Mouse (Mus musculus): ENCODE measurements around the gene Vmn2r13. TPM values are rescaled to one million over a fixed set of nuclear protein-coding genes. Genes with fewer than 3 reads are reported as not detected.

Vmn2r13 gene
- total and polyA plus RNA-seq, 2 experiments: not detected

- 73% methylated on average over 2 of the region's 2 CpGs for WGBS
- Histone ChIP-seq H3K4me3 (ENCODE audit: insufficient read depth, low read depth, low read length) (no peak overlapping the region), H3K36me3 (ENCODE audit: control insufficient read depth, insufficient read depth, low read length) (no peaks in the 10 kb centered on the region), H3K9ac (ENCODE audit: low read depth, low read length) (no peak overlapping the region), H3K27ac (replicated peaks; ENCODE audit: insufficient read depth, low read depth, low read length) (no peak overlapping the region), H3K4me1 (ENCODE audit: control insufficient read depth, insufficient read depth, low read length) (no peaks in the 10 kb centered on the region), H3K27me3 (ENCODE audit: control insufficient read depth, insufficient read depth, low read length) (no peaks in the 10 kb centered on the region), H3K79me2 (ENCODE audit: control insufficient read depth, insufficient read depth, low read length) (no peaks in the 10 kb centered on the region)
- DNase-seq (ENCODE audit: extremely low read depth, low read depth, low spot score): peak; percentile 15
- no peak for TF ChIP-seq POLR2A (IDR thresholded peaks at IDR 0.05; ENCODE audit: extremely low read depth, insufficient read depth, low read length)
- TF ChIP-seq CTCF (IDR thresholded peaks at IDR 0.05; ENCODE audit: low read depth, low read length): peak; percentile 17; the same call in 1 of the 2 replicates
Observed at GRCm38 (mm10) chr5:109139546-109139945, 52.5 kb downstream of the Vmn2r13 start.

- H3K79me2 ChIP-seq (ENCODE audit: control insufficient read depth, insufficient read depth, low read length): no peaks in the 10 kb centered on the region
- no peak overlapping the region for H3K9ac ChIP-seq (ENCODE audit: low read depth, low read length)
- H3K27ac ChIP-seq (replicated peaks; ENCODE audit: insufficient read depth, low read depth, low read length): no peak overlapping the region
- TF ChIP-seq CTCF (IDR thresholded peaks at IDR 0.05; ENCODE audit: low read depth, low read length): no peak
- TF ChIP-seq POLR2A (IDR thresholded peaks at IDR 0.05; ENCODE audit: extremely low read depth, insufficient read depth, low read length): no peak
- H3K4me3 ChIP-seq (ENCODE audit: insufficient read depth, low read depth, low read length): no peak overlapping the region
- DNase-seq (ENCODE audit: extremely low read depth, low read depth, low spot score): no peak
- H3K36me3 ChIP-seq (ENCODE audit: control insufficient read depth, insufficient read depth, low read length): no peaks in the 10 kb centered on the region
- 68% methylated on average over 2 of the region's 2 CpGs for WGBS
- H3K4me1 ChIP-seq (ENCODE audit: control insufficient read depth, insufficient read depth, low read length): no peaks in the 10 kb centered on the region
- no peaks in the 10 kb centered on the region for H3K27me3 ChIP-seq (ENCODE audit: control insufficient read depth, insufficient read depth, low read length)
Observed at GRCm38 (mm10) chr5:109136731-109137130, 55.3 kb downstream of the Vmn2r13 start.

Other genes starting within 250 kb of the Vmn2r13 start
- gene Vmn2r10, start 185.7 kb downstream of the Vmn2r13 start, total RNA-seq (2014; rRNA removed): not detected in 2 replicates
- not detected in 2 replicates for gene Vmn2r10, start 185.7 kb downstream of the Vmn2r13 start, polyA plus RNA-seq (2012; rRNA removed)
- not detected in 2 replicates for gene Vmn2r11, start 132.6 kb downstream of the Vmn2r13 start, total RNA-seq (2014; rRNA removed)
- gene Vmn2r11, start 132.6 kb downstream of the Vmn2r13 start, polyA plus RNA-seq (2012; rRNA removed): not detected in 2 replicates
- gene Vmn2r12, start 94.2 kb downstream of the Vmn2r13 start, total RNA-seq (2014; rRNA removed): not detected in 2 replicates
- not detected in 2 replicates for gene Vmn2r12, start 94.2 kb downstream of the Vmn2r13 start, polyA plus RNA-seq (2012; rRNA removed)
- gene Vmn2r14, start 32.5 kb upstream of the Vmn2r13 start, total RNA-seq (2014; rRNA removed): not detected in 2 replicates
- gene Vmn2r14, start 32.5 kb upstream of the Vmn2r13 start, polyA plus RNA-seq (2012; rRNA removed): not detected in 2 replicates
- gene Vmn2r15, start 105.4 kb upstream of the Vmn2r13 start, total RNA-seq (2014; rRNA removed): not detected in 2 replicates
- gene Vmn2r15, start 105.4 kb upstream of the Vmn2r13 start, polyA plus RNA-seq (2012; rRNA removed): not detected in 2 replicates
- gene Vmn2r16, start 138.0 kb upstream of the Vmn2r13 start, total RNA-seq (2014; rRNA removed): not detected in 2 replicates
- not detected in 2 replicates for gene Vmn2r16, start 138.0 kb upstream of the Vmn2r13 start, polyA plus RNA-seq (2012; rRNA removed)
- not detected in 2 replicates for gene Vmn2r17, start 227.5 kb upstream of the Vmn2r13 start, total RNA-seq (2014; rRNA removed)
- gene Vmn2r17, start 227.5 kb upstream of the Vmn2r13 start, polyA plus RNA-seq (2012; rRNA removed): not detected in 2 replicates